Mouse (Mus musculus): ENCODE results near the gene Ccdc8.
A peak's percentile ranks its signal among the peaks of the same experiment; 100 is the strongest.
"Not testable (repeated sequence)": the region's sequence is repeated elsewhere in the genome, so short reads cannot be mapped to it uniquely, and the experiment has no call there.

Ccdc8 gene

DNA sequence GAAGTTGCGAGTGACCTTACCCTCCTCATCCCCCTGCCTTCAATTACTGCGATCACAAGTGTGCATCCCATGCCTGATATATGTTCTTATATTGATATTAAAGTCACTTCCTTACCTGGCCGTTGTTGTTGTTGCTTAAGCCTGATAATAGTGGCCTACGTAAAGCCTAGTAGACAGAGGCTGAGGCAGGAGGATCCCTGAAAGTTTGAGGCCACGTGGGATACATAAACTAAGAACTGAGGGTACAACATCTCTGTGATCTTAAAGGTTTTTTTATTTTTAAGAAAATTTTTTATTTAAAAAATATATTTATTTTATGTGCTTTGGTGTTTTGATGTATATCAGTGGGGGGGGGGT, at the start of gene Ccdc8:
TSS of gene Ccdc8 (plus strand) at position 258 of the 357 bp plus-strand sequence.
- DNase-seq (ENCODE audit: low read depth, low spot score): no peak

- no peak for DNase-seq (ENCODE audit: low read depth, low spot score)
Measured at GRCm38 (mm10) chr7:16942861-16943260, 49.6 kb upstream of the Ccdc8 start.

DNA sequence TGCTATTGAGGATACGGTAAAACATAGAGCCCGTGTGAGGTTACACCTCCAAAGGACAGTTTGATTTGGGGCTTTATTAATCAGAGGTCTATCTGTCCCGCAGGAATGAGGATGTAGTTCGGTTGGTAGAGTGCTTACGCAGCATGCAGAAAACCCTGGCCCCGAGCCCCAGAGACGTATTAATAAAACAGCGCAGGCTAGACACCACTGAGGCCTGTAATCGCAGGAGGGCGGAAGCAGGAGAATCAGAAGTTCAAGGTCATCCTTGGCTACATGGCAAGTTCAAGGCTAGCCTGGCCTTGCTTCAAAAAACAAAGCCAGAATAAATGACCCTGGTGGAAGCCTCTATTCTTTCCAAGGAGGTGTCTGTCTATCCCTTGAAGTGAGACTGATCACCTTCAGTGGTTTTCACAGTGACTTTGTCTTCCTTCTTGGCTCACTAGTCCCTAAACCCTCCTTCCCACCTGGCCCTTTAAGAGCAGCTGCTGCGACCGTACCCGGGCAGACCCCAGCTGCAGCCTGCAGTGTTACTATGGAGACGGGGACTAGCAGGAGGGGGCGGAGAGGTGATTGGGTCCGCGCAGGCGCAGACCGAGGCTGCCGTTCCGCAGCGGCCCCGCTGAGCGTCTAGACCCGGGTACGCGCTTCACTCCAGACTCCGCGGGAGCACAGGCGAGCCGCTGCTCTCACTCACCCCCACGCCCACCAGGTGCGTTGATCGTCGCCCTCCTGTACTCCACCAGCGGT, 48.3 kb upstream of the Ccdc8 start, which contains the start of gene Pnmal2:
TSS of gene Pnmal2 (plus strand) at position 622 of the 747 bp plus-strand sequence.
- peak; percentile 96 for DNase-seq (ENCODE audit: low read depth, low spot score)

DNA sequence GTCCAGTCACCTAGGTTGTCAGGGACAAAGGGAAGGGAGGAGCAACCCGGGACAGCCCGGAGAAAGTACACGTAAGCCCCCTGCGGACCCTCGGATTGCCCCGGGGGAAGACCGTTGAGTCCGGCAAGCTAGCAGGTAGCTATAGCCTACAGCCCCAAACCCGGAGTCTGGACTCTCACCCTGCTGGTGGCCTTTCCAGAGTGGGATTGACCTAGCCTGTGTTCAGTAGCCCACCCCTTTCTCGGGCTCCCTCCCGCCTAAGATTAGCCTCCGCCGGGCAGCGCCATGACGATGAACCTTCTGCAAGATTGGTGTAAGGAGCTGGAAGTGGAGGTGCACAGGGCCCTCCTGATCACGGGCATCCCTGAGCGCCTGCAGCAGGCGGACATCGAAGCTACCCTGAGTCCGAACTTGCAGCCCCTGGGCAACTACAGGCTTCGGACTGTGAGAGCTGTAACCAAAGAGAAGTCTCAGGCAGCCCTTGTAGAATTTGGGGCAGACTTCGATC, 47.6 kb upstream of the Ccdc8 start:
- no peak for DNase-seq (ENCODE audit: low read depth, low spot score)

DNA sequence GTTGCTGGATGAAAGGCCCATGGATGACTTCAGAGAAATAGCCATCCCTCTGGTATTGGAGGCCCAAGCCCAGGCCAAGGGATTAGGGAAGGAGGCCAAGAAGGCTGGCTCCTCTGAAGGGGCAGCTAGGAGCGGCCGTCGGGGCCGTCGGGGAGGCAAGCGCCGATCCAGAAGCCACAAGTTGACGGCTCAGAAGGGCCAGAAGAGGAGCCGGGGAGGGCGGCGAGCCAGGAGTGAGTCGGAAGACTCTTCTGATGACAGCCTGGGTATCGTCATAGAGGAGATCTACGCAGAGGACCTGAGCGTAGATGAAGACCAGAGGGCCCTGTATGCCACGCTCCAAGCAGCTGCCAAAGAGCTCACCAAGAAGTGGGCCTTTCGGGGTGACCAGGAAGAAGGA, 47.1 kb upstream of the Ccdc8 start:
- DNase-seq (ENCODE audit: low read depth, low spot score): peak; percentile 25

DNA sequence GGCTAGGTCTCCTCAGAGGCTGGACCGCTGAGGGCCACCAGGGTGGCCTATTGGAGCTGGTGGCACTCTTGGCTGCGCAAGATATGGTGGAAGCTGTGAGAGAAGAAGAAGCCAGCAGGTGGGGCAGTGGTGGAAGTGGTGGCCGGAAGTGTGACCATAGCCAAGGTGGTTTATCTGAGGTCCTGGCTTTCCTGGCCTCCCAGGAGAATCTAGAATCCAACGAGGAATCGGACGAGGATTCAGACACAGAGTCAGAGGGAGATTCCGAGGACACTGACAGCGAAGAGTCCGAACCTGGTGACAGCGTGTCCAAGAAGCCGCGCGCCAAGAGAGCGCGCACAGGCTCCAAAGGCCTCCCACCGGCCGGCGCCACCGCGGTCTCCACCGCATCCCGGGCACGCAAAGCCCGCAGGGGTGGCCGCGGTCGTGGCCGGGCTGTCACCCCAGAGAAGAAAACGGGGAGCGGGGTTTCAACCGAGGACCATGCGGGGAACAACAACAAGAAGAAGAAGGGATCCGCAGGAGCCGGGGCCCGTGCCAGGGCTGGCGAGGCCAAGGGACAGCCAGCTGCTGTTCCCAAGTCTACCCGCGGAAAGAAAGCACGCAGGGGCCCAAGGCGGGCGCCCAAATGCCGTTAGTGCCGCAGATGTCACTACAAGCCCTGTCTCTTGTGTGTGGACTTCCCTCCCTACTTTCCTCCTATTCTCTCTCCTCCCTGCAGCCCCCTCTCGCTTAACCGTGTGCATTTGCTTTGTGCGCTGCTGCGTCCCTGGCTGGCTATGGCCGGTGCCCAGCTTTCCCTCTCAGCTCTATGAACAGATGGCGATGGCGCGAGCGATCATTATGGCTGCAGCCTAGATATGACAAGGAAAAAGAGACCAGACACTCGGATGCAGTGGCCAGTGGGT, 45.8 kb upstream of the Ccdc8 start:
- DNase-seq (ENCODE audit: low read depth, low spot score): peak; percentile 39

- peak; percentile 19 for DNase-seq (ENCODE audit: low read depth, low spot score)
Measured at GRCm38 (mm10) chr7:16947349-16947895, 45.1 kb upstream of the Ccdc8 start.

GRCm38 (mm10) chr7:16947959-16948361, 44.5 kb upstream of the Ccdc8 start:
- DNase-seq (ENCODE audit: low read depth, low spot score): no peak

- no peak for DNase-seq (ENCODE audit: low read depth, low spot score)
Measured at GRCm38 (mm10) chr7:16948923-16949458, 43.5 kb upstream of the Ccdc8 start.

GRCm38 (mm10) chr7:16949908-16950841, 42.3 kb upstream of the Ccdc8 start:
- DNase-seq (ENCODE audit: low read depth, low spot score): peak; percentile 78

DNA sequence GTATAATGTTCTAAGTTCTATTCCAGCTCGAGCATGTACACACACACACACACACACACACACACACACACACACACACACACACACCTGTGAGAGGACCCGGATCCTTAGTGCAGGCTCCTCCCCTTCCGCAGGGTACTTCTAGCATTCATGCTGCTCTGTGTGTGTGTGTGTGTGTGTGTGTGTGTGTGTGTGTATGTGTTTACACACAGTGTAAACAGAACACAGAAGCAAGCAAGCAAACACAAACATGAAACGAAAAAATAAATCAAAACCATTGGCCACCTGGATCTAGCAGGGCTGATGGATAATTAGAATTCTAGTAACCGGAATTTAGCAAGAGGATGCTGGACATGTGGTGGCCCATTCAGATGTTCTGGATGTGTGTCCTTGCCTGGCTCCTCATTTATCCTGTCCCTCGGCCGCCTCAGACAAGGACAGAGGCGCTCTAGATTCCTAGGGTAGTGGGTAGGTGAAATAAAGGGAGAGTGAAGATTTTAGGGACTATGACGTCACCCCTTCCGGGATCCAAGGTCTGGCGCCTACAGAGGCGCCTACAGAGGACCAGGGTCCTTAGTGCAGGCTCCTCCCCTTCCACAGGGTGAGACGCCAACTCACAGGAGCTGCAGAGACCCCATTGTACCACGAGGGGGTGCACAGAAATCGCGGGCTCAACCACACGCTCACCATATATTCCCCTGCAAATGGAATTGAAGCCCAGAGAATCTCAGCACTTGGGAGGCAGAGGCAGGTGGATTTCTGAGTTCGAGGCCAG, 41.5 kb upstream of the Ccdc8 start:
- DNase-seq (ENCODE audit: low read depth, low spot score): peak; percentile 95

DNA sequence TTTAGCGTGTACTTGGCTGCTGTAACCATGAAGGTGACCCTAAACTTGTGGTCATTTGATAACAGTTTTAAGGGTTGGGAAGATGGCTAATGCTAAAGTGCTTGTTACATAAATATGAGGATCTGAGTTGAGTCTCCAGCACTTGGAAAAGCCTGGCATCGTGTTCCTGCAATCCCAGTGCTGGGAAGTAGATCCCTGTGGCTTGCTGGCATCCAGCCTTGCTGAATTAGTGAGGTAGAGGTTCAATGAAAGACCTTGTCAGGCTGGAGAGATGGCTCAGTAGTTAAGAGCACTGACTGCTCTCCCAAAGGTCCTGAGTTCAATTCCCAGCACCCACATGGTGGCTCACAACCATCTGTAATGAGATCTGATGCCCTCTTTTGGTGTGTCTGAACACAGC, 38.7 kb upstream of the Ccdc8 start:
- not testable (repeated sequence) for DNase-seq (ENCODE audit: low read depth, low spot score)

DNA sequence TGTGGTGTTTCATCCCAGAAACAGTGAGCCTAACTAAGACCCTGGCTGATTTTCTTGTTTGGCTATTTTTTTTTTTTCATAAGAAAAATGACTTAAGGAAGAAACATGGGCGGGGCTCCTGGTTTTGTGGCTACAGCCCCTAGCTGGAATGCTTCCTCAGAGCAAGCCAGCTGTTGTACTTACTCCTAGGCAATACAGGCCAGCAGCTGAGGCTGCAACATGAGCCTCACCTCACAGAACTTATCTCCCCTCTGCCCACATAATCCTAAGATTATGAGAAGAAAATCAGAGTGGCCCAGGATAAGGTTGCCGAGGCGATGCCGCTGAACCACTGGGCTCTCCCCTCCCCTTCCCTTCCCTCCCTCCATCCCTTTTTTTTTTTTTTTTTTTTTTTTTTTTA, 36.8 kb upstream of the Ccdc8 start:
- no peak for DNase-seq (ENCODE audit: low read depth, low spot score)

GRCm38 (mm10) chr7:16956410-16957265, 35.9 kb upstream of the Ccdc8 start:
- no peak for DNase-seq (ENCODE audit: low read depth, low spot score)

DNA sequence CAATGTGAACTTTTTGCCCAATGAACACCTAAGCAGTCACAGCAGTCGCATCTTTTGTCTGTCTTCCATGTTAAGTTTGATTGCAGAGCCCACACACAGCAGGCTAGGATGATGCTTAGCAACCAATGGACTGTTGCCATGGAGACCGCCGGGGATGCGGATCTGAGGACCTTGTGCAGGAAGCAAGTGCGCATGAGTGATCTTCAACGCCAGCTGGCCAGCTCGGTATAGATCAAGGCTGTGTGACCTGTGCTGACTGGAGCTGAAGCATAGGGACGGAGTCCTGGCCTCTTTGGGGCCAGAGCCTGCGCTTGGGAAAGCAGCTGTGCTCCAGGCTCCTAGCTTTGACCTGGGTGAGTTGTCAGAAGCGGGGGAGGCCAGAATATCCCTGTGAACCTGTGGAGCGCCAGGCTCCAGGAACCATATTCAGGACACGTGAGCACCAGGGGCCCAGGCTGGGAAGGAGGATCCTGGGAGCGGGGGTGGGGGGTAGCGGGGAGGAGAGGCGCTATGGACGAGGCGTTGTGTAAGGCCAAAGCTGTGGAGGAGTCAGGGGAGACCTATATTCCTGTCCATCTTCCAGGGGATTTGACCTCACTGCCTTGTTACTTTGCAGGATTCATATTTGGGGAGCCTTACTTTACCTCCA, 32.8 kb upstream of the Ccdc8 start, which contains the start of gene Pnmal1:
TSS of gene Pnmal1 (plus strand) at position 141 of the 649 bp plus-strand sequence.
- peak; percentile 79 for DNase-seq (ENCODE audit: low read depth, low spot score)

DNA sequence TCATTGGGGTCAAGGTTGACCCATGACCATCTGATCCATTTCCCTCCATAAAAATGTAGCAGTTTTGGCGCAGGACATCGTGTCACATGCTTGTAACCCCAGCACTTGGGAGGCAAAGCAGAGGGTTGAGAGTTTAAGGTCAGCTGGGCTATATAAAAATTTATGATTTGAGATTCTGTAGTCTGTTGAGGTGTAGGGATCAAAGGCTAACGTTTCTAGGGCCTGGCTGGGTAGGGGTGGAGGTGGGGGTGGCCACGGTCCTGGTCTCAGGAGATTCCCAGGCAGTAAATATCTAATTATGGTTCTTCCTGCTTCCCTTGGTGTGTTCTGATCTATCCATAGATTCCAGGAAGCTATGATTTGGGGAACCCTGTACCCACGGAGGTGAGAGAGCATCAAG, 30.8 kb upstream of the Ccdc8 start:
- no peak for DNase-seq (ENCODE audit: low read depth, low spot score)

DNA sequence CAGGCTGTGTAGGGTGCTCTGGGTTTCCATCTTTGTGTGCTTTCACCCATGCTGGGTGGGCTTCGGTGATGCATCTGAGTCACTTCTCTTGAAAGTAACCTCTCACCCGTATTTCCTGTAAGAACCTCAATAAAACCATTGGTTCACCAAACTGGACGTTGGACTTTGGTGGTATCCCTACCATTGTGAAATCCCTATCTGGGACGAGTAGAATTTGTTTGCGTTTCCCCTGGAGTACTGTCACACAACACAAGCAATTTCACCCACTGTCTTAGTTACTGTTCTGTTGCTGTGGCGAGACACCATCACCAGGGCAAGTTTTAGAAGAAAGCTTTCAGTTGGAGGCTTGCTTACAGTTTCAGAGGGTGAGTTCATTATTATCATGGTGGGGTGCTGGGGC, 24.1 kb upstream of the Ccdc8 start:
- DNase-seq (ENCODE audit: low read depth, low spot score): no peak

- DNase-seq (ENCODE audit: low read depth, low spot score): no peak
Measured at GRCm38 (mm10) chr7:16971160-16971559, 21.3 kb upstream of the Ccdc8 start.

Measured in ZHBTc4 (cell line).